Mouse (Mus musculus) heart, embryonic 15.5 days (tissue): ENCODE measurements around the gene Ccr3. TPM values are rescaled to one million over a fixed set of nuclear protein-coding genes. Genes with fewer than 3 reads are reported as not detected.

Experiments used
- polyA plus RNA-seq: library from polyadenylated mRNA; unstranded; fragments of >200 nt; fragmentation: Nextera tagmentation; extraction: Ambion mirVana; gene quantifications from 2 replicates; pipeline ENCODE4 v1.2.1, GENCODE M21; 2015

Gene Ccr3
- polyA plus RNA-seq, 1 experiment from 2014 or later, result 0.05 TPM

Other genes with a start within 250 kb of the Ccr3 start
- gene Cxcr6, start 215.5 kb upstream of the Ccr3 start, polyA plus RNA-seq, result 0.42 and 1.3 TPM in 2 replicates
- gene Fyco1, start 170.1 kb upstream of the Ccr3 start, polyA plus RNA-seq, result 30.9 and 33.4 TPM in 2 replicates
- not detected in 2 replicates for gene Xcr1, start 159.9 kb upstream of the Ccr3 start, polyA plus RNA-seq
- 1.9 TPM in 2 replicates for gene Ccr1, start 53.3 kb upstream of the Ccr3 start, polyA plus RNA-seq
- gene Ccr1l1, start 43.6 kb upstream of the Ccr3 start, polyA plus RNA-seq, result not detected in 2 replicates
- 1.9 and 3.1 TPM in 2 replicates for gene Ccr2, start 80.0 kb downstream of the Ccr3 start, polyA plus RNA-seq
- gene Ccr5, start 99.6 kb downstream of the Ccr3 start, polyA plus RNA-seq, result 1.2 TPM in 2 replicates